ENCODE assay signal across 9 mouse cellular contexts in the genomic region with DNA sequence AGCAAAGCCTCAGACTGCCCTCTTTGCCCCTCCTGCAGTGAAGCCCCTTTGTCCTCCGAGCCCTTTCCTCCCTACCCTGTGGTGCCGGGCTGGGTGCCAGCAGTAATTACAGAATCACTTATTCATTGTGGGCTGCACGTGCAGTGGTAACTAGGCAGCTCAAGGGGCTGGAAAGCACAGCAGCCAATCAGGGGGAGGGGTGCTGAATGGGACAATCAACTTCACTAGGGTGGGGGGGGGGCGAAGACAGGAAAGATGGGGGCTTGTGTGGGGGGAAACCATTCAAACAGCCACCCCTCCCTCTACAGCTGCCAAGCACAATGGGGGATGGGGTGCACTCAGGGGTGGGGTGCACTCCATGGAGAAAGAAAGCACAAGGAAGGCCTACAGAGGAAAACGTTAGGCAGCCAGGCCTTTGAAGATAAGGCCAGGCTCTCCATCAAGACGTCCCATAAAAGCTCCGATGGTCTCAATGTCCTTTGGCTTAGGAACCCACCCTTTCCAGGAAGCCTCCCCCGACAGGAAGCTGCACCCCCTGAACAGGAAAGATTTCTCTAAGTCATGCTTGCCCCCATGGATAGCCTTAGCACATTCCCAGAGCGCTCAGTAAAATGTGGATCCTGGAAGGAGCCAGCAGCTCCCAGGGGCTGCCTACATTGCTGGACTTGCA. TPM values are rescaled to one million over a fixed set of nuclear protein-coding genes. Genes with fewer than 3 reads are reported as not detected.
DNase-seq lines count a peak whose midpoint lies in the region; ATAC-seq lines count a peak whose summit lies in the region.
"Had no signal": no experiment of that assay in that cellular context is flagged by ENCODE, and none has a peak within 500 bp of the region (broad histone marks: within the 10 kb centered on the region; RNA-seq: fewer than 3 reads in every experiment).

No protein-coding gene starts in this region.

- H3K27ac ChIP-seq in heart, embryonic 10.5 days = peak overlapping the region; percentile 60
- peak overlapping the region; percentile 93 for H3K27ac ChIP-seq in forebrain, embryonic 11.5 days (ENCODE audit: low read depth, low read length)
- H3K27ac ChIP-seq in hindbrain, embryonic 16.5 days (ENCODE audit: low read depth, low read length) = peak overlapping the region; percentile 75
- peak overlapping the region; percentile 47; the same call in 1 of the 2 replicates for H3K27ac ChIP-seq in stomach, embryonic 16.5 days (ENCODE audit: low read length)
- H3K27ac ChIP-seq: heart, adult 2 months had no signal

- H3K36me3 ChIP-seq in heart, embryonic 10.5 days = no peaks in the 10 kb centered on the region
- H3K36me3 ChIP-seq in forebrain, embryonic 11.5 days (ENCODE audit: control insufficient read depth, insufficient read depth, low read length) = no peaks in the 10 kb centered on the region
- no peaks in the 10 kb centered on the region for H3K36me3 ChIP-seq in hindbrain, embryonic 16.5 days (ENCODE audit: control insufficient read depth, insufficient read depth, low read length)
- no peaks in the 10 kb centered on the region for H3K36me3 ChIP-seq in stomach, embryonic 16.5 days (ENCODE audit: control insufficient read depth, insufficient read depth, low read length)

- no peak overlapping the region for H3K4me2 ChIP-seq in forebrain, embryonic 11.5 days (ENCODE audit: low read depth, low read length, severe bottlenecking)
- H3K4me2 ChIP-seq in hindbrain, embryonic 16.5 days (ENCODE audit: low read length) = no peak overlapping the region
- H3K4me2 ChIP-seq in stomach, embryonic 16.5 days (ENCODE audit: low read depth, low read length) = no peak overlapping the region

- intact Hi-C loops in heart, postnatal 25 days (cut with DNase I) = no loop called here

- no peaks in the 10 kb centered on the region for H3K9me3 ChIP-seq in heart, embryonic 10.5 days
- H3K9me3 ChIP-seq in forebrain, embryonic 11.5 days (ENCODE audit: control insufficient read depth, low read length) = no peaks in the 10 kb centered on the region
- H3K9me3 ChIP-seq in hindbrain, embryonic 16.5 days (ENCODE audit: control insufficient read depth, low read length) = no peaks in the 10 kb centered on the region
- no peaks in the 10 kb centered on the region for H3K9me3 ChIP-seq in stomach, embryonic 16.5 days (replicated peaks; ENCODE audit: control insufficient read depth, low read length)

- WGBS in heart, embryonic 10.5 days = 22% methylated on average over 8 of the region's 9 CpGs
- WGBS in forebrain, embryonic 11.5 days = 15% methylated on average over 9 of the region's 9 CpGs
- 15% methylated on average over 9 of the region's 9 CpGs for WGBS in hindbrain, embryonic 16.5 days
- 20% methylated on average over 9 of the region's 9 CpGs for WGBS in stomach, embryonic 16.5 days

- H3K27me3 ChIP-seq in heart, embryonic 10.5 days (ENCODE audit: insufficient read depth, poor library complexity, severe bottlenecking) = 0 out of 2 replicates have a peak, but pooled peaks cover 6% of the 10 kb centered on the region
- no peaks in the 10 kb centered on the region; the same call in 1 of the 2 replicates for H3K27me3 ChIP-seq in forebrain, embryonic 11.5 days (ENCODE audit: control insufficient read depth, insufficient read depth, low read length)
- no peaks in the 10 kb centered on the region for H3K27me3 ChIP-seq in hindbrain, embryonic 16.5 days (replicated peaks; ENCODE audit: control insufficient read depth, insufficient read depth, low read length)
- H3K27me3 ChIP-seq in stomach, embryonic 16.5 days (ENCODE audit: control insufficient read depth, insufficient read depth, low read length) = no peaks in the 10 kb centered on the region

- DNase-seq in heart, embryonic 10.5 days (ENCODE audit: low spot score) = no peak
- DNase-seq in heart, postnatal 25 days (ENCODE audit: low spot score) = no peak
- peak; percentile 91 for DNase-seq in forebrain, embryonic 11.5 days (ENCODE audit: low spot score)
- DNase-seq in left cerebral cortex, adult 9 months (ENCODE audit: low spot score in 2 of 2) = peak; percentile 39 to 65
- DNase-seq in spleen, postnatal 14 days (ENCODE audit: low spot score in 2 of 2) = no peak

- peak overlapping the region; percentile 39; the same call in 1 of the 2 replicates for H3K9ac ChIP-seq in forebrain, embryonic 11.5 days (ENCODE audit: low read length)
- H3K9ac ChIP-seq in hindbrain, embryonic 16.5 days (ENCODE audit: low read depth, low read length) = no peak overlapping the region; the same call in 1 of the 2 replicates
- H3K9ac ChIP-seq in stomach, embryonic 16.5 days (ENCODE audit: low read length) = no peak overlapping the region

- H3K4me1 ChIP-seq in heart, embryonic 10.5 days = peaks cover 25% of the 10 kb centered on the region
- H3K4me1 ChIP-seq in forebrain, embryonic 11.5 days (replicated peaks; ENCODE audit: control insufficient read depth, insufficient read depth, low read length) = peaks cover 19% of the 10 kb centered on the region
- peaks cover 13% of the 10 kb centered on the region for H3K4me1 ChIP-seq in hindbrain, embryonic 16.5 days (ENCODE audit: control insufficient read depth, insufficient read depth, low read depth, low read length)
- peaks cover 4% of the 10 kb centered on the region; the same call in 1 of the 2 replicates for H3K4me1 ChIP-seq in stomach, embryonic 16.5 days (ENCODE audit: control insufficient read depth, insufficient read depth, low read length)

- H3K4me3 ChIP-seq in heart, embryonic 10.5 days = no peak overlapping the region
- no peak overlapping the region for H3K4me3 ChIP-seq in forebrain, embryonic 11.5 days (ENCODE audit: low read depth, low read length)
- no peak overlapping the region for H3K4me3 ChIP-seq in hindbrain, embryonic 16.5 days (ENCODE audit: low read length)
- no peak overlapping the region for H3K4me3 ChIP-seq in stomach, embryonic 16.5 days (replicated peaks; ENCODE audit: low read length)
- H3K4me3 ChIP-seq: heart, adult 2 months had no signal

- ATAC-seq in forebrain, embryonic 11.5 days (replicated peaks; ENCODE audit: low FRiP score) = peak; percentile 97
- peak; percentile 96 for ATAC-seq in hindbrain, embryonic 16.5 days
- peak; percentile 63 for ATAC-seq in megakaryocyte progenitor cell, adult 5-6 weeks (replicated peaks; ENCODE audit: poor library complexity)
- peak; percentile 75 for ATAC-seq in stomach, embryonic 16.5 days (ENCODE audit: insufficient read depth, low FRiP score)

RNA-seq across cellular contexts. Expression of gene Accsl, which starts 22.8 kb away (rescaled TPM):
- polyA plus RNA-seq in heart, embryonic 10.5 days (2016; fragmentation: Nextera tagmentation; extraction: Ambion mirVana) = 0.12 TPM in 1 of 2 replicates, not detected in the other
- total RNA-seq in heart, postnatal 25 days (2021) = not detected
- polyA plus RNA-seq in forebrain, embryonic 11.5 days (2014; fragmentation: Nextera tagmentation; extraction: Ambion mirVana) = 0.09 TPM in 1 of 2 replicates, not detected in the other
- polyA plus RNA-seq in hindbrain, embryonic 16.5 days (2015; fragmentation: Nextera tagmentation; extraction: Ambion mirVana) = 0.40 TPM in 1 of 2 replicates, not detected in the other
- not detected in 2 replicates for total RNA-seq in megakaryocyte progenitor cell, adult 5-6 weeks (2015)
- not detected in 2 replicates for total RNA-seq in megakaryocyte progenitor cell, adult 5-6 weeks (2017)
- polyA plus RNA-seq in stomach, embryonic 16.5 days (2015; fragmentation: Nextera tagmentation; extraction: Ambion mirVana) = 0.15 TPM in 1 of 2 replicates, not detected in the other
- total RNA-seq: heart, adult 2 months had no signal

RNA-seq across cellular contexts. Expression of gene Accs, which starts 42.0 kb away (rescaled TPM):
- 7.9 and 8.3 TPM in 2 replicates for polyA plus RNA-seq in heart, embryonic 10.5 days (2016; fragmentation: Nextera tagmentation; extraction: Ambion mirVana)
- 1 to 10 TPM; 3.9 to 5.4 TPM for total RNA-seq in heart, postnatal 25 days (2021)
- polyA plus RNA-seq in forebrain, embryonic 11.5 days (2014; fragmentation: Nextera tagmentation; extraction: Ambion mirVana) = 7.7 and 11.1 TPM in 2 replicates
- polyA plus RNA-seq in hindbrain, embryonic 16.5 days (2015; fragmentation: Nextera tagmentation; extraction: Ambion mirVana) = 4.0 and 6.3 TPM in 2 replicates
- 11.0 and 12.1 TPM in 2 replicates for total RNA-seq in megakaryocyte progenitor cell, adult 5-6 weeks (2015)
- 11.3 and 16.5 TPM in 2 replicates for total RNA-seq in megakaryocyte progenitor cell, adult 5-6 weeks (2017)
- polyA plus RNA-seq in stomach, embryonic 16.5 days (2015; fragmentation: Nextera tagmentation; extraction: Ambion mirVana) = 6.6 and 7.2 TPM in 2 replicates

Comparison
In these comparisons a context has a peak if more than half of its experiments do, and no peak if none do; other contexts are left out.
1. DNase-seq: peak in forebrain, embryonic 11.5 days (single experiment) and left cerebral cortex, adult 9 months (2 of 2); none in heart, embryonic 10.5 days (single experiment), heart, postnatal 25 days (single experiment) and spleen, postnatal 14 days (0 of 2).
2. Peak in every context shown above with its lines, with median percentiles within 50 percentile points of each other: H3K27ac ChIP-seq and ATAC-seq.